Mouse (Mus musculus): ENCODE measurements around the gene Ces1a.

Ces1a gene

GRCm38 (mm10) chr8:92996840-92997239, 51.2 kb downstream of the Ces1a start:
- peak in 1 of 2 experiments; percentile 59 for DNase-seq (ENCODE audit: low spot score in 2 of 2)

- no peak for DNase-seq (ENCODE audit: low spot score in 2 of 2)
These were observed 63.6 kb downstream of the Ces1a start for GRCm38 (mm10) chr8:92984376-92984775.

- no peak for DNase-seq (ENCODE audit: low spot score in 2 of 2)
These were observed 65.5 kb downstream of the Ces1a start for GRCm38 (mm10) chr8:92982491-92982890.

DNA sequence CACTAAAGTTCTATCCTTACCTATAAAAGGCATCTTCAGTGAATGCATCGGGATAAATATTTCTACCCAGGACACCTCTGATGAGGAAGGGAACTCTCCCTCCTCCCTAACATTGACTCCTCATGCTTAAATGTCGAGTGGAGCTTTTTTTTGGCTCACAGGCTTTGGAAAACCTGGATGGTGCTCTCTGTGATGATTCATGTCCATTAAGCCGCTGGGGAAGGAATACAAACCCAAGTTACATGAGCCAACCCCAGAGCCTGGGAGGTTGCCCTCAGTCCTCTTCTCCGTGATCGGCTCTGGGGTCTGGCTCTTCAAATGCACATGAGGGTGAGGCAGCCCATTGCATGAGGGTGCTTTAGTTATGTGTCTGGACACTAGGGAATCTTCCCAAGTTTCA, 71.3 kb downstream of the Ces1a start:
- no peak for DNase-seq (ENCODE audit: low spot score in 2 of 2)

- DNase-seq (ENCODE audit: low spot score in 2 of 2), result no peak
These were observed 75.0 kb downstream of the Ces1a start for GRCm38 (mm10) chr8:92972949-92973348.
